Mouse (Mus musculus): ENCODE data around the gene Rab8a.

DNA sequence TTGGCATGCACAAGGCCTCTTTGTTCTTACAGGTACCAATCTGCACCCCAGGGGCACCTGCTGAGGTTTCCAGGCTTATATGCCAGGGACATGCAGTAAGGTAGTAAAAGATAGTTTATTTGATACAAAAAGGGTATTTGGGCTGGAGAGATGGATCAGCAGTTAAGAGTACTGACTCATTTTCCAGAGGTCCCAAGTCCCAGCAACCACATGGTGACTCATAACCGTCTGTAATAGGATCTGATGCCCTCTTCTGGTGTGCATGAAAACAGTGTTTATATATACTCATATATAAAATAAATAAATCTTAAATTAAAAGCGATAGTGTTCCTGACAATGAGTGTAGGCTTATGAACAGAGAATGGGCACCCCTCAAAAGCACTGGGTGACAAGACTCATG lies 2.9 kb upstream of the Rab8a start:
- no peak for TF ChIP-seq EP300 (optimal IDR thresholded peaks at IDR 0.05)
- TF ChIP-seq CTCF (IDR thresholded peaks at IDR 0.05; ENCODE audit: low read depth) = no peak
